In genomic region chr1:75441471-75441996, GRCm38 (mm10) we compare ENCODE assay signal across 20 mouse cellular contexts. TPM values are rescaled to one million over a fixed set of nuclear protein-coding genes. Genes with fewer than 3 reads are reported as not detected.
DNase-seq lines count a peak whose midpoint lies in the region; ATAC-seq lines count a peak whose summit lies in the region.
"Had no signal": no experiment of that assay in that cellular context is flagged by ENCODE, and none has a peak within 500 bp of the region (broad histone marks: within the 10 kb centered on the region; RNA-seq: fewer than 3 reads in every experiment).

No protein-coding gene starts in this region.

- H3K4me2 ChIP-seq in forebrain, embryonic 11.5 days (ENCODE audit: low read depth, low read length, severe bottlenecking), result no peak overlapping the region
- H3K4me2 ChIP-seq in midbrain, embryonic 12.5 days (replicated peaks), result no peak overlapping the region
- H3K4me2 ChIP-seq in midbrain, embryonic 11.5 days, result no peak overlapping the region
- H3K4me2 ChIP-seq: forebrain, embryonic 15.5 days; heart, embryonic 13.5 days; hindbrain, embryonic 14.5 days had no signal

- no peaks in the 10 kb centered on the region for H3K9me3 ChIP-seq in forebrain, embryonic 10.5 days
- H3K9me3 ChIP-seq in forebrain, embryonic 11.5 days (ENCODE audit: control insufficient read depth, low read length), result no peaks in the 10 kb centered on the region
- no peaks in the 10 kb centered on the region for H3K9me3 ChIP-seq in midbrain, embryonic 12.5 days
- no peaks in the 10 kb centered on the region for H3K9me3 ChIP-seq in midbrain, embryonic 11.5 days (ENCODE audit: control insufficient read depth, low read length)
- H3K9me3 ChIP-seq: forebrain, embryonic 15.5 days; G1E; heart, embryonic 13.5 days had no signal

- peaks cover 20% of the 10 kb centered on the region for H3K36me3 ChIP-seq in forebrain, embryonic 10.5 days (replicated peaks)
- no peaks in the 10 kb centered on the region for H3K36me3 ChIP-seq in forebrain, embryonic 11.5 days (ENCODE audit: control insufficient read depth, insufficient read depth, low read length)
- peaks cover 6% of the 10 kb centered on the region for H3K36me3 ChIP-seq in midbrain, embryonic 12.5 days
- no peaks in the 10 kb centered on the region for H3K36me3 ChIP-seq in midbrain, embryonic 11.5 days (ENCODE audit: control insufficient read depth, insufficient read depth, low read length)
- H3K36me3 ChIP-seq: forebrain, embryonic 15.5 days had no signal

- H3K4me3 ChIP-seq in forebrain, embryonic 10.5 days, result no peak overlapping the region
- no peak overlapping the region for H3K4me3 ChIP-seq in forebrain, embryonic 11.5 days (ENCODE audit: low read depth, low read length)
- no peak overlapping the region for H3K4me3 ChIP-seq in midbrain, embryonic 12.5 days
- H3K4me3 ChIP-seq in midbrain, embryonic 11.5 days (ENCODE audit: low read depth, low read length), result no peak overlapping the region
- H3K4me3 ChIP-seq: forebrain, embryonic 15.5 days; heart, embryonic 13.5 days had no signal

- 87% methylated on average over 15 of the region's 15 CpGs for WGBS in forebrain, embryonic 10.5 days
- WGBS in forebrain, embryonic 11.5 days, result 86% methylated on average over 15 of the region's 15 CpGs
- 76% methylated on average over 15 of the region's 15 CpGs for WGBS in midbrain, embryonic 12.5 days
- 83% methylated on average over 15 of the region's 15 CpGs for WGBS in midbrain, embryonic 11.5 days

- peak; percentile 52 for DNase-seq in cerebellum, adult 11 months
- no peak for DNase-seq in cerebellum, postnatal 4 days (ENCODE audit: low spot score in 2 of 2)
- no peak for DNase-seq in forebrain, embryonic 10.5 days (ENCODE audit: extremely low spot score, low spot score)
- DNase-seq in forebrain, embryonic 11.5 days (ENCODE audit: low spot score), result no peak
- no peak for DNase-seq in midbrain, embryonic 11.5 days (ENCODE audit: low spot score, missing footprints)
- DNase-seq in cerebellum, adult 9-11 months, result peak; percentile 73
- DNase-seq in testis, postnatal 10 days (ENCODE audit: low spot score), result no peak
- DNase-seq: adrenal gland, adult 8-10 months; adrenal gland, postnatal 36 days; B cell, adult 2 months; gastrocnemius, postnatal 36 days; heart, adult 11 months; heart, postnatal 36 days had no signal

- no peak overlapping the region for H3K9ac ChIP-seq in forebrain, embryonic 11.5 days (ENCODE audit: low read length)
- H3K9ac ChIP-seq in midbrain, embryonic 12.5 days (replicated peaks), result no peak overlapping the region
- no peak overlapping the region for H3K9ac ChIP-seq in midbrain, embryonic 11.5 days (ENCODE audit: low read length)
- H3K9ac ChIP-seq: forebrain, embryonic 15.5 days; heart, embryonic 13.5 days; hindbrain, embryonic 14.5 days had no signal

- H3K27ac ChIP-seq in forebrain, embryonic 10.5 days, result peak overlapping the region; percentile 40; the same call in 1 of the 2 replicates
- H3K27ac ChIP-seq in forebrain, embryonic 11.5 days (ENCODE audit: low read depth, low read length), result no peak overlapping the region
- H3K27ac ChIP-seq in midbrain, embryonic 12.5 days (replicated peaks), result peak overlapping the region; percentile 92; the same call in 1 of the 2 replicates
- no peak overlapping the region for H3K27ac ChIP-seq in midbrain, embryonic 11.5 days (ENCODE audit: low read depth, low read length)
- H3K27ac ChIP-seq: forebrain, embryonic 15.5 days; heart, embryonic 13.5 days had no signal

- peaks cover 64% of the 10 kb centered on the region for H3K4me1 ChIP-seq in forebrain, embryonic 10.5 days
- peaks cover 23% of the 10 kb centered on the region for H3K4me1 ChIP-seq in forebrain, embryonic 11.5 days (replicated peaks; ENCODE audit: control insufficient read depth, insufficient read depth, low read length)
- H3K4me1 ChIP-seq in midbrain, embryonic 12.5 days, result peaks cover 58% of the 10 kb centered on the region
- peaks cover 46% of the 10 kb centered on the region for H3K4me1 ChIP-seq in midbrain, embryonic 11.5 days (ENCODE audit: control insufficient read depth, insufficient read depth, low read length)

- peaks cover 51% of the 10 kb centered on the region for H3K27me3 ChIP-seq in forebrain, embryonic 10.5 days (ENCODE audit: poor library complexity, severe bottlenecking)
- peaks cover 3% of the 10 kb centered on the region for H3K27me3 ChIP-seq in forebrain, embryonic 11.5 days (ENCODE audit: control insufficient read depth, insufficient read depth, low read length)
- peaks cover 21% of the 10 kb centered on the region; the same call in 1 of the 2 replicates for H3K27me3 ChIP-seq in midbrain, embryonic 12.5 days
- no peaks in the 10 kb centered on the region for H3K27me3 ChIP-seq in midbrain, embryonic 11.5 days (ENCODE audit: control insufficient read depth, insufficient read depth, low read length)

- no peak for ATAC-seq in forebrain, embryonic 11.5 days (replicated peaks; ENCODE audit: low FRiP score)
- no peak for ATAC-seq in midbrain, embryonic 12.5 days (ENCODE audit: low FRiP score, low read depth)
- ATAC-seq in midbrain, embryonic 11.5 days (ENCODE audit: low FRiP score), result no peak
- ATAC-seq: CD4-positive, CD25-positive, alpha-beta regulatory T cell, adult 4 months; forebrain, embryonic 15.5 days; intestine, embryonic 16.5 days had no signal

RNA-seq across cellular contexts. Expression of gene Gmppa, which starts 5.8 kb away (rescaled TPM):
- 55.9 and 60.1 TPM in 2 replicates for polyA plus RNA-seq in forebrain, embryonic 10.5 days (2016; fragmentation: Nextera tagmentation; extraction: Ambion mirVana)
- polyA plus RNA-seq in forebrain, embryonic 11.5 days (2014; fragmentation: Nextera tagmentation; extraction: Ambion mirVana), result 46.3 and 47.2 TPM in 2 replicates
- polyA plus RNA-seq in midbrain, embryonic 12.5 days (2016; fragmentation: Nextera tagmentation; extraction: Ambion mirVana), result 59.7 and 69.4 TPM in 2 replicates
- polyA plus RNA-seq in midbrain, embryonic 11.5 days (2014; fragmentation: Nextera tagmentation; extraction: Ambion mirVana), result 56.1 and 56.4 TPM in 2 replicates

RNA-seq across cellular contexts. Expression of gene Asic4, which starts 8.7 kb away (rescaled TPM):
- 3.1 and 3.4 TPM in 2 replicates for polyA plus RNA-seq in forebrain, embryonic 10.5 days (2016; fragmentation: Nextera tagmentation; extraction: Ambion mirVana)
- polyA plus RNA-seq in forebrain, embryonic 11.5 days (2014; fragmentation: Nextera tagmentation; extraction: Ambion mirVana), result 0.61 TPM in 2 replicates
- polyA plus RNA-seq in midbrain, embryonic 12.5 days (2016; fragmentation: Nextera tagmentation; extraction: Ambion mirVana), result 45.0 and 47.7 TPM in 2 replicates
- 4.6 and 5.9 TPM in 2 replicates for polyA plus RNA-seq in midbrain, embryonic 11.5 days (2014; fragmentation: Nextera tagmentation; extraction: Ambion mirVana)
- polyA plus RNA-seq: CD4-positive, CD25-positive, alpha-beta regulatory T cell, adult 4 months had no signal

RNA-seq across cellular contexts. Expression of gene Chpf, which starts 37.6 kb away (rescaled TPM):
- 20.1 and 20.5 TPM in 2 replicates for polyA plus RNA-seq in forebrain, embryonic 10.5 days (2016; fragmentation: Nextera tagmentation; extraction: Ambion mirVana)
- polyA plus RNA-seq in forebrain, embryonic 11.5 days (2014; fragmentation: Nextera tagmentation; extraction: Ambion mirVana), result 21.3 and 23.3 TPM in 2 replicates
- polyA plus RNA-seq in midbrain, embryonic 12.5 days (2016; fragmentation: Nextera tagmentation; extraction: Ambion mirVana), result 35.9 and 36.3 TPM in 2 replicates
- 15.2 and 20.8 TPM in 2 replicates for polyA plus RNA-seq in midbrain, embryonic 11.5 days (2014; fragmentation: Nextera tagmentation; extraction: Ambion mirVana)

RNA-seq across cellular contexts. Expression of gene Tmem198, which starts 37.8 kb away (rescaled TPM):
- polyA plus RNA-seq in forebrain, embryonic 10.5 days (2016; fragmentation: Nextera tagmentation; extraction: Ambion mirVana), result 4.5 and 6.1 TPM in 2 replicates
- polyA plus RNA-seq in forebrain, embryonic 11.5 days (2014; fragmentation: Nextera tagmentation; extraction: Ambion mirVana), result 8.9 and 9.4 TPM in 2 replicates
- 26.5 and 27.6 TPM in 2 replicates for polyA plus RNA-seq in midbrain, embryonic 12.5 days (2016; fragmentation: Nextera tagmentation; extraction: Ambion mirVana)
- 11.6 and 13.0 TPM in 2 replicates for polyA plus RNA-seq in midbrain, embryonic 11.5 days (2014; fragmentation: Nextera tagmentation; extraction: Ambion mirVana)
- polyA plus RNA-seq: CD4-positive, CD25-positive, alpha-beta regulatory T cell, adult 4 months had no signal

Comparison
In these comparisons a context has a peak if more than half of its experiments do, and no peak if none do; other contexts are left out.
1. DNase-seq: peak in cerebellum, adult 11 months (single experiment) and cerebellum, adult 9-11 months (single experiment); none in cerebellum, postnatal 4 days (0 of 2), forebrain, embryonic 10.5 days (single experiment), forebrain, embryonic 11.5 days (single experiment), midbrain, embryonic 11.5 days (single experiment) and testis, postnatal 10 days (single experiment).
2. H3K27ac ChIP-seq: peak in forebrain, embryonic 10.5 days (single experiment) and midbrain, embryonic 12.5 days (single experiment); none in forebrain, embryonic 11.5 days (single experiment) and midbrain, embryonic 11.5 days (single experiment).